Mouse (Mus musculus): Measurements from ENCODE around the gene Mast4. TPM values are rescaled to one million over a fixed set of nuclear protein-coding genes. Genes with fewer than 3 reads are reported as not detected.
A peak's percentile ranks its signal among the peaks of the same experiment; 100 is the strongest.

Gene Mast4
- total and polyA plus RNA-seq, 3 experiments = 8.5 to 33.1 (median 23.6) TPM

DNA sequence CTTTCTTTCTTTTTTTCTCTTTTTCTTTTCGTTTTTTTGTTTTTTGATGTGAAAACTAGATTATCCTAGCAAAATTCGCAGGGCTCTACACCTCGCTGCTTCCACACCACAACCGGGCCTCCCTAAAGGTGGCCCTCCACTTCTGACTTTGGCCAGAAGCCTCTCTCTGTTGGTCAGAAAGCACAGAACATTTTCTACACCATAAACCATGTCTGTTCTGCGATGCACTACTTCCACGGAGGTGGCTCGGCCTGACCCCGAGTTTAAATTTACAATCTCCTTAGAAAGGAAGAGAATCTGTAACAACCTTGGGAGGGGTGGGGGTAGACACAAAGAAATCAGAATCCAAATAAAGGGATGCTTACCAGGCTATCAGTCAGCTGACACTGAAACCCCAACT, 458.8 kb downstream of the Mast4 start:
- 78% methylated on average over 8 of the region's 8 CpGs for WGBS
- TF ChIP-seq EP300 (IDR thresholded peaks at IDR 0.05; ENCODE audit: insufficient read depth, low read depth, low read length) (no peak), POLR2A (IDR thresholded peaks at IDR 0.05; ENCODE audit: insufficient read depth, low read depth, low read length) (no peak)
- no peak for DNase-seq
- Histone ChIP-seq H3K4me3 (no peak overlapping the region), H3K27me3 (ENCODE audit: control insufficient read depth, insufficient read depth, low read length) (no peaks in the 10 kb centered on the region), H3K79me2 (replicated peaks; ENCODE audit: control insufficient read depth, insufficient read depth, low read length) (peaks cover 5% of the 10 kb centered on the region), H3K27ac (peak overlapping the region; percentile 78), H3K36me3 (ENCODE audit: control insufficient read depth, insufficient read depth, low read length) (peaks cover 36% of the 10 kb centered on the region), H3K9ac (ENCODE audit: low read depth, low read length) (no peak overlapping the region), H3K4me1 (ENCODE audit: control insufficient read depth, insufficient read depth, low read length) (peaks cover 37% of the 10 kb centered on the region)
- intact Hi-C loops (cut with DNase I) = loop anchor here (1.0 kb wide), 1 partner anchor 19 kb away; no protein-coding TSS in a partner anchor

DNA sequence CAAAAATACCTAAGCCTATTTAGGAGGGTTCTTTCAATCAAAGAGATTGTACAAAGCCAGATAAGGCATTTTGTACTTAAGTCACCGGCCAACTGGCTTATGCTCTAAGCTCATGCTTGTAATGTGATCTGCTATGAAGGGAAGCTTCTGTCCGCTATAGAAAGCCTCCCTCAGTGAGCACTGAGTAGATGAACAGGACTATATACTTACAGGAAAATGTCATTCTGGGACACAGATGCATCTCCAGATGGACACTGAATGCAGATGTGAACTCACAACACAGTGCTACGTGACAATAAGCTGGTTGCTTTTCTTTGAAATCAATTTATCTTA, 459.2 kb downstream of the Mast4 start:
- Histone ChIP-seq H3K4me1 (ENCODE audit: control insufficient read depth, insufficient read depth, low read length) (peaks cover 35% of the 10 kb centered on the region), H3K79me2 (replicated peaks; ENCODE audit: control insufficient read depth, insufficient read depth, low read length) (peaks cover 3% of the 10 kb centered on the region), H3K27me3 (ENCODE audit: control insufficient read depth, insufficient read depth, low read length) (no peaks in the 10 kb centered on the region), H3K27ac (peak overlapping the region; percentile 78), H3K4me3 (no peak overlapping the region), H3K36me3 (ENCODE audit: control insufficient read depth, insufficient read depth, low read length) (peaks cover 36% of the 10 kb centered on the region), H3K9ac (ENCODE audit: low read depth, low read length) (no peak overlapping the region; the same call in 1 of the 2 replicates)
- intact Hi-C loops (cut with DNase I) = loop anchor here (1.0 kb wide), 1 partner anchor 19 kb away; no protein-coding TSS in a partner anchor
- DNase-seq = no peak
- 30% methylated on average over 3 of the region's 3 CpGs for WGBS
- TF ChIP-seq POLR2A (IDR thresholded peaks at IDR 0.05; ENCODE audit: insufficient read depth, low read depth, low read length) (no peak), EP300 (IDR thresholded peaks at IDR 0.05; ENCODE audit: insufficient read depth, low read depth, low read length) (no peak), CTCF (IDR thresholded peaks at IDR 0.05) (no peak)

DNA sequence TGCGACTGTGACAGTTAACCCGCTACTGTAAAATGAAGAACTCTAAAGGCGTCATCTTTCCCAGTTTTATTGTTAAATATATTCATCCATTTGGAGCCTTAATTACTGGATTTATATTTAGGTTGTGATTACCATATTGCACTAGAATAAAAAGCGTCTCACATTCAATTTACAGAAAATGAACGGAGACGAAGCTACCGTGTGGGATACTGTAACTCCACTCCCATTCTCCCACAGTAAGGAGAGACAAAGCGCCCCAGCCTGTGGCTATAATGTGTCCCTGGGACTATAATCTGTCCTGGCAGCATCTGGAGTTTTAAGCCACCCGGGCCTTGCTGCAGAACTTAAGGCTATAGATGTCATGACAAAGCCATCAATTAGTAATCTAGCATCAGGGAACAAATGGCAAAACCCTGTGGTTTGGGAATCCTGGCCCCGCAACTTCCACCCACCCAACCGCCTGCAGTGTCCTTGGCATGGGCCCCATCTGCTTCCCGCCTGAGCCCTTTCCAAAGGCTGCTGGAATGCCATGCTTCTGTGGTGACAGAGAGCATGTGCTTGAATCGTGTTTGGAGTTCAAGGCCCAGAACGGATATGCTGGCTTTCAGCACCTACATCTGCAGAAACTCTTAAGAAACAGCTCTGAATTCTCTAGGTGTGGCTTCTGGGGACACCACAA, 459.7 kb downstream of the Mast4 start:
- peaks cover 3% of the 10 kb centered on the region for H3K79me2 ChIP-seq (replicated peaks; ENCODE audit: control insufficient read depth, insufficient read depth, low read length)
- H3K4me1 ChIP-seq (ENCODE audit: control insufficient read depth, insufficient read depth, low read length) = peaks cover 34% of the 10 kb centered on the region
- intact Hi-C loops (cut with DNase I) = loop anchor here (1.0 to 5.0 kb wide), 2 partner anchors 20 to 33 kb away; no protein-coding TSS in a partner anchor

DNA sequence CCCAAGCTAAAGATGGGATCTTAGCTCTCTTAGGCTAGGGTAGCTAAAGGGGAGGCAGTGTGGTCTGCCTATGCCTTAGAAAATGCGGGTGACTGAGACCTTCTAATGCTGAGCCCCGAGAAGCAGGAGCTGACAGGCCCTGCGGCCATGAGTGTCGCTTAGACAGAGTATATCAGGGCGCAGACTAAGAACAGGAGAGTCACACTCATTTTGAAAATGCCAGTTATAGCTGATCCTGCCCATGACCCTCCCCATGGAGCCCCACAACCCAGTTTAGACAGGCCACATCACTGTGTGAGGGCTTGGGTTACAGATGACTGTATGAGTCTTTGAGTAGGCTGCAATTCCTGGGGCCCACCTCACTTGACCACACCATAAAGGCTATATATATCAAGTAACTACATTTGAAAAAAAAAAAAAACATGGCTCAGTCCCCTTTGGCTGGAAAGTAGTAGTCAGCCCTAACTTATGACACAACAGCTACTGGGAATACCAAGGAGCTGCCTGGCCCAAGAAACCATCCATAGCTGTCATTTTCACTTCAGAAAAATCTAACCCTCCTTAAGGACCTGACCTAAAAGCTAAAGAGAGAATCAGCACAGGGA, 460.8 kb downstream of the Mast4 start:
- no peak for DNase-seq
- H3K27ac ChIP-seq = peak overlapping the region; percentile 78; the same call in 1 of the 2 replicates
- peaks cover 4% of the 10 kb centered on the region for H3K79me2 ChIP-seq (replicated peaks; ENCODE audit: control insufficient read depth, insufficient read depth, low read length)
- peaks cover 41% of the 10 kb centered on the region for H3K36me3 ChIP-seq (ENCODE audit: control insufficient read depth, insufficient read depth, low read length)
- H3K4me1 ChIP-seq (ENCODE audit: control insufficient read depth, insufficient read depth, low read length) = peaks cover 32% of the 10 kb centered on the region
- H3K4me3 ChIP-seq = no peak overlapping the region
- no peak for TF ChIP-seq CTCF (IDR thresholded peaks at IDR 0.05)
- TF ChIP-seq EP300 (IDR thresholded peaks at IDR 0.05; ENCODE audit: insufficient read depth, low read depth, low read length) = no peak
- no peak for TF ChIP-seq POLR2A (IDR thresholded peaks at IDR 0.05; ENCODE audit: insufficient read depth, low read depth, low read length)
- intact Hi-C loops (cut with DNase I) = loop anchor here (5.0 kb wide), 1 partner anchor 34 kb away; no protein-coding TSS in a partner anchor
- no peaks in the 10 kb centered on the region for H3K27me3 ChIP-seq (ENCODE audit: control insufficient read depth, insufficient read depth, low read length)
- WGBS = 90% methylated on average over 5 of the region's 5 CpGs
- no peak overlapping the region for H3K9ac ChIP-seq (ENCODE audit: low read depth, low read length)

More for the DNA sequence above, 459.7 kb downstream of the Mast4 start:
- TF ChIP-seq EP300 (IDR thresholded peaks at IDR 0.05; ENCODE audit: insufficient read depth, low read depth, low read length) = 0 out of 2 replicates have a peak, but pooled peaks have one; percentile 73
- no peak for TF ChIP-seq POLR2A (IDR thresholded peaks at IDR 0.05; ENCODE audit: insufficient read depth, low read depth, low read length)
- TF ChIP-seq CTCF (IDR thresholded peaks at IDR 0.05) = no peak
- WGBS = 61% methylated on average over 14 of the region's 14 CpGs
- peak; percentile 66 to 68 for DNase-seq
- peaks cover 40% of the 10 kb centered on the region for H3K36me3 ChIP-seq (ENCODE audit: control insufficient read depth, insufficient read depth, low read length)
- no peaks in the 10 kb centered on the region for H3K27me3 ChIP-seq (ENCODE audit: control insufficient read depth, insufficient read depth, low read length)
- peak overlapping the region; percentile 78 for H3K27ac ChIP-seq
- no peak overlapping the region for H3K9ac ChIP-seq (ENCODE audit: low read depth, low read length)
- no peak overlapping the region for H3K4me3 ChIP-seq

DNA sequence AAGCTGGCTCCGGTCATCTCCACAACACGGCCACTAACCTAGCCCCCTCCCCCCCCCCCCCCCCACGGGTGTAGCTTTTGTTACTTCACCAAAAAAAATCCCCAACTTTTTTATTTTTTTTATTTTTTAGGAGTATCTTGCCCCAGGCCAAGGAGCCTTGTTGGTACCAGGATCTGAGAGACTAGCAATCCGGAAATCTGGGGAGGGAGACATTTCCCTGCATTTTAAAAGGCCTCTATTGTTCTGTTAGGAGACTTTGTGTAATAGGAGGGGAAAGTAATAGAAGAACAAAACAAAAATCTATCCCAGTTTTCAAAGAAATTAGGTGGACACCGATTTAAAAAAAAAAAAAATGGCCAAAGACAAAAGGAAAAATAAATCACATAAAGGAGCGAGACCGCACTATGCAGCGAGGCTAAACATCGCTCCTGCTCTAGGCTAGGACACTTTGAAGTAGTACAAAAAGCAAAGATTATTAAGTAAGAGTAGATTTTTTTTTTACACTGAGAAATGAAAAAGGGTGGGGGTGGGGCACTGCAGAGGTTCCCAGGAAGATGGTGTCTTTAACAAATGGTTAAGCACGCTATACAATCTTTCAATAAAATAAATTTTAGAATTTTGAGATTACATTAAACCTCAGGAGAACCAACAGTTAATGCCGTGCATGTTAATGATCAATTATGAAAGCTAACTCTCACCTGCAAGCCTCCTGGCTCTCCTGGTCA, 462.8 kb downstream of the Mast4 start:
- intact Hi-C loops (cut with DNase I) = loop anchor here (5.0 kb wide), 1 partner anchor 36 kb away; no protein-coding TSS in a partner anchor
- TF ChIP-seq CTCF (IDR thresholded peaks at IDR 0.05) = no peak
- TF ChIP-seq EP300 (IDR thresholded peaks at IDR 0.05; ENCODE audit: insufficient read depth, low read depth, low read length) = 0 out of 2 replicates have a peak, but pooled peaks have one; percentile 36
- TF ChIP-seq POLR2A (IDR thresholded peaks at IDR 0.05; ENCODE audit: insufficient read depth, low read depth, low read length) = no peak
- peaks cover 8% of the 10 kb centered on the region for H3K79me2 ChIP-seq (replicated peaks; ENCODE audit: control insufficient read depth, insufficient read depth, low read length)
- WGBS = 48% methylated on average over 11 of the region's 11 CpGs
- H3K27me3 ChIP-seq (ENCODE audit: control insufficient read depth, insufficient read depth, low read length) = no peaks in the 10 kb centered on the region
- H3K9ac ChIP-seq (ENCODE audit: low read depth, low read length) = no peak overlapping the region
- peaks cover 40% of the 10 kb centered on the region for H3K36me3 ChIP-seq (ENCODE audit: control insufficient read depth, insufficient read depth, low read length)
- H3K27ac ChIP-seq = peak overlapping the region; percentile 79
- peaks cover 26% of the 10 kb centered on the region for H3K4me1 ChIP-seq (ENCODE audit: control insufficient read depth, insufficient read depth, low read length)
- H3K4me3 ChIP-seq = no peak overlapping the region
- DNase-seq = no peak

Data from heart, adult 2 months (tissue).